Mouse (Mus musculus): Measurements from ENCODE around the gene Prkch. TPM values are rescaled to one million over a fixed set of nuclear protein-coding genes. Genes with fewer than 3 reads are reported as not detected.

Prkch gene
- polyA plus RNA-seq, 1 experiment from 2014 or later, result 11.2 TPM

- 76% methylated on average over 15 of the region's 15 CpGs for WGBS
- no peaks in the 10 kb centered on the region for H3K27me3 ChIP-seq (ENCODE audit: insufficient read depth, low read length)
- H3K9ac ChIP-seq (ENCODE audit: low read depth, low read length), result no peak overlapping the region
- ATAC-seq (replicated peaks; ENCODE audit: low FRiP score, low read depth) (no peak), DNase-seq (ENCODE audit: low spot score) (peak; percentile 45)
- H3K9me3 ChIP-seq (replicated peaks; ENCODE audit: low read length), result no peaks in the 10 kb centered on the region
- H3K4me3 ChIP-seq (replicated peaks; ENCODE audit: low read depth, low read length), result no peak overlapping the region
- no peak overlapping the region for H3K4me2 ChIP-seq (ENCODE audit: low read length)
- no peaks in the 10 kb centered on the region for H3K36me3 ChIP-seq (ENCODE audit: insufficient read depth, low read length)
- no peak overlapping the region for H3K27ac ChIP-seq
- no peaks in the 10 kb centered on the region for H3K4me1 ChIP-seq (replicated peaks; ENCODE audit: insufficient read depth, low read length)
- no peak for TF ChIP-seq CTCF (IDR thresholded peaks at IDR 0.05; ENCODE audit: low read depth)
Observed at GRCm38 (mm10) chr12:73574632-73575031, 10.0 kb upstream of the Prkch start.

DNA sequence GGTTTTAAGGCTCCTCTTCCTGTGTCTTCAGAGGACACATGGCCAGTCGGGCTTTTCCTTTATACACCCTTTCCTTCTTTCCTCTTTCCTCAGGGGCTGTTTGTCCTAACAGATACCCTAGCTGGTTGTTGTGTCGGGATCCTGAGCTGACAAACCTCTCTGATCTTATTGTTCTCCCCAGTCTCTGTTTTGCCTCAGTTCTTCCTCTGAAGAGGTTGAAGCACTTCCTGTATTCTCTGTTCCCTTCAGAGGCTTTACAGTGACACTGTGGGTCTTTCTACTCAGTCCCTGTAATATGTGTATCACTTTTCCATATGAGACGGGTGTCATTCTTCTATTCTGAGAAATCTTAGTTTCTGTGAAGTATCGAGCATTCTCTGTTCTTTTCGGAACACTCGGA, 6.5 kb upstream of the Prkch start:
- Histone ChIP-seq H3K36me3 (ENCODE audit: insufficient read depth, low read length) (no peaks in the 10 kb centered on the region), H3K4me1 (replicated peaks; ENCODE audit: insufficient read depth, low read length) (no peaks in the 10 kb centered on the region), H3K9me3 (replicated peaks; ENCODE audit: low read length) (no peaks in the 10 kb centered on the region), H3K4me2 (ENCODE audit: low read length) (no peak overlapping the region), H3K9ac (ENCODE audit: low read depth, low read length) (no peak overlapping the region), H3K4me3 (replicated peaks; ENCODE audit: low read depth, low read length) (no peak overlapping the region), H3K27me3 (ENCODE audit: insufficient read depth, low read length) (no peaks in the 10 kb centered on the region), H3K27ac (no peak overlapping the region)
- ATAC-seq (replicated peaks; ENCODE audit: low FRiP score, low read depth) (no peak), DNase-seq (ENCODE audit: low spot score) (no peak)
- 71% methylated on average over 6 of the region's 6 CpGs for WGBS
- no peak for TF ChIP-seq CTCF (IDR thresholded peaks at IDR 0.05; ENCODE audit: low read depth)

- 79% methylated on average over 7 of the region's 7 CpGs for WGBS
Observed at GRCm38 (mm10) chr12:73580811-73581210, 3.8 kb upstream of the Prkch start.

DNA sequence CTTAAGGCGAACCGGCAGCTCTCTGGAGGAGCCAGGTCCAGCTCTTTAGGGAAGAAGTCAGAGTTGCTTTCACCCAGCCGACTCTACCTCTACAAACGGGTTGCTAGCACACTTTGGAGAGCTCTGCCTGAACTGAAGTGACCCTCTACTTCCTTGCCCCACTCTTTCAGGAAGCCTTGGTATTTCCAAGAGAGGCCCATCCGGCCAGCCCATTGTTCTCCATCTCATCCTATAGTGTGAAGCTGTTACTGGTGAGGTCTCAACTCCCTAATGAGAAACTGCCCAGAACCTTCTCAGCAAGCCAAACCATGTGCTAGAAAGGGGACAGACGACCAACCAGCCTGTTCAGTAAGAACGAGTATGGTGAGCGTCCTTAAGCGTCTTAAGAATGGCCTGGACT, 1.3 kb upstream of the Prkch start:
- H3K27ac ChIP-seq, result peak overlapping the region; percentile 86; the same call in 1 of the 2 replicates
- H3K4me2 ChIP-seq (ENCODE audit: low read length), result no peak overlapping the region
- H3K9me3 ChIP-seq (replicated peaks; ENCODE audit: low read length), result no peaks in the 10 kb centered on the region
- 60% methylated on average over 9 of the region's 9 CpGs for WGBS
- H3K27me3 ChIP-seq (ENCODE audit: insufficient read depth, low read length), result peaks cover 5% of the 10 kb centered on the region; the same call in 1 of the 2 replicates
- H3K36me3 ChIP-seq (ENCODE audit: insufficient read depth, low read length), result no peaks in the 10 kb centered on the region
- H3K4me1 ChIP-seq (replicated peaks; ENCODE audit: insufficient read depth, low read length), result no peaks in the 10 kb centered on the region
- ATAC-seq (replicated peaks; ENCODE audit: low FRiP score, low read depth) (no peak), DNase-seq (ENCODE audit: low spot score) (peak; percentile 57)
- TF ChIP-seq CTCF (IDR thresholded peaks at IDR 0.05; ENCODE audit: low read depth), result no peak
- H3K4me3 ChIP-seq (replicated peaks; ENCODE audit: low read depth, low read length), result no peak overlapping the region
- no peak overlapping the region for H3K9ac ChIP-seq (ENCODE audit: low read depth, low read length)

More at GRCm38 (mm10) chr12:73580811-73581210, 3.8 kb upstream of the Prkch start:
- no peak overlapping the region for H3K27ac ChIP-seq
- no peak for ATAC-seq (replicated peaks; ENCODE audit: low FRiP score, low read depth)
- no peaks in the 10 kb centered on the region for H3K36me3 ChIP-seq (ENCODE audit: insufficient read depth, low read length)
- no peak overlapping the region for H3K4me3 ChIP-seq (replicated peaks; ENCODE audit: low read depth, low read length)
- no peaks in the 10 kb centered on the region for H3K4me1 ChIP-seq (replicated peaks; ENCODE audit: insufficient read depth, low read length)
- no peak for TF ChIP-seq CTCF (IDR thresholded peaks at IDR 0.05; ENCODE audit: low read depth)
- no peaks in the 10 kb centered on the region for H3K9me3 ChIP-seq (replicated peaks; ENCODE audit: low read length)
- DNase-seq (ENCODE audit: low spot score), result no peak
- H3K4me2 ChIP-seq (ENCODE audit: low read length), result no peak overlapping the region
- no peaks in the 10 kb centered on the region; the same call in 1 of the 2 replicates for H3K27me3 ChIP-seq (ENCODE audit: insufficient read depth, low read length)
- no peak overlapping the region for H3K9ac ChIP-seq (ENCODE audit: low read depth, low read length)

- peak; percentile 54 for TF ChIP-seq CTCF (IDR thresholded peaks at IDR 0.05; ENCODE audit: low read depth)
- WGBS, result 6% methylated on average over 32 of the region's 33 CpGs
- Histone ChIP-seq H3K4me1 (replicated peaks; ENCODE audit: insufficient read depth, low read length) (no peaks in the 10 kb centered on the region), H3K27me3 (ENCODE audit: insufficient read depth, low read length) (peaks cover 5% of the 10 kb centered on the region; the same call in 1 of the 2 replicates), H3K36me3 (ENCODE audit: insufficient read depth, low read length) (no peaks in the 10 kb centered on the region), H3K9ac (ENCODE audit: low read depth, low read length) (peak overlapping the region; percentile 81), H3K9me3 (replicated peaks; ENCODE audit: low read length) (no peaks in the 10 kb centered on the region), H3K27ac (peak overlapping the region; percentile 86), H3K4me3 (replicated peaks; ENCODE audit: low read depth, low read length) (peak overlapping the region; percentile 75), H3K4me2 (ENCODE audit: low read length) (peak overlapping the region; percentile 96)
- peak; percentile 62 for DNase-seq (ENCODE audit: low spot score)
- peak; percentile 59 for ATAC-seq (replicated peaks; ENCODE audit: low FRiP score, low read depth)
Observed at GRCm38 (mm10) chr12:73583813-73584609, 585 bp upstream of the Prkch start.

DNA sequence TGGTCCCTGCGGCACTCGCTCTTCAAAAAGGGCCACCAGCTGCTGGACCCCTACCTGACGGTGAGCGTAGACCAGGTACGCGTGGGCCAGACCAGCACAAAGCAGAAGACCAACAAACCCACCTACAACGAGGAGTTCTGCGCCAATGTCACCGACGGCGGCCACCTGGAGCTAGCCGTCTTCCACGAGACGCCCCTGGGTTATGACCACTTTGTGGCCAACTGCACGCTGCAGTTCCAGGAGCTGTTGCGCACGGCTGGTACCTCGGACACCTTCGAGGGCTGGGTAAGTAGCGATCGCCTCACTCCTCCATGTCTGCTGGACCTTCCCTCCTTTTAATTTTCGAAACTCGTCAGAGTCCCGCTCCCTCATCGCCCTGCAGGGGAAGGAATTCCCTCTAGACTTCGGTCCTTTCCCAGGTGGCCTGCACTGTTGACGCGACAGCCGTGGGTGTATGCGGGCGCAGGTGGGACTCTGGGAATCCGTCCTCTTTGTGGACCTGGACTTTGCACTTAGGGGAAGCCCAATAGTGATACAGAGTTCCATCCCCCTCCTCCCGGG, 725 bp downstream of the Prkch start:
- WGBS, result under 1% methylated on average over 33 of the region's 33 CpGs
- TF ChIP-seq CTCF (IDR thresholded peaks at IDR 0.05; ENCODE audit: low read depth), result no peak
- Histone ChIP-seq H3K4me1 (replicated peaks; ENCODE audit: insufficient read depth, low read length) (no peaks in the 10 kb centered on the region), H3K9me3 (replicated peaks; ENCODE audit: low read length) (no peaks in the 10 kb centered on the region), H3K4me3 (replicated peaks; ENCODE audit: low read depth, low read length) (peak overlapping the region; percentile 75), H3K9ac (ENCODE audit: low read depth, low read length) (peak overlapping the region; percentile 81), H3K27ac (peak overlapping the region; percentile 86), H3K36me3 (ENCODE audit: insufficient read depth, low read length) (no peaks in the 10 kb centered on the region), H3K27me3 (ENCODE audit: insufficient read depth, low read length) (peaks cover 5% of the 10 kb centered on the region; the same call in 1 of the 2 replicates), H3K4me2 (ENCODE audit: low read length) (peak overlapping the region; percentile 96)
- 0 out of 2 replicates have a peak, but pooled peaks have one; percentile 14 for ATAC-seq (replicated peaks; ENCODE audit: low FRiP score, low read depth)
- no peak for DNase-seq (ENCODE audit: low spot score)

Measured in kidney, postnatal 0 days (tissue).